Mouse (Mus musculus): Measurements from ENCODE around the gene Nbeal2. TPM values are rescaled to one million over a fixed set of nuclear protein-coding genes. Genes with fewer than 3 reads are reported as not detected.

Nbeal2 gene
- total and polyA plus RNA-seq, 3 experiments, result 3.2 to 19.7 (median 8.4) TPM

DNA sequence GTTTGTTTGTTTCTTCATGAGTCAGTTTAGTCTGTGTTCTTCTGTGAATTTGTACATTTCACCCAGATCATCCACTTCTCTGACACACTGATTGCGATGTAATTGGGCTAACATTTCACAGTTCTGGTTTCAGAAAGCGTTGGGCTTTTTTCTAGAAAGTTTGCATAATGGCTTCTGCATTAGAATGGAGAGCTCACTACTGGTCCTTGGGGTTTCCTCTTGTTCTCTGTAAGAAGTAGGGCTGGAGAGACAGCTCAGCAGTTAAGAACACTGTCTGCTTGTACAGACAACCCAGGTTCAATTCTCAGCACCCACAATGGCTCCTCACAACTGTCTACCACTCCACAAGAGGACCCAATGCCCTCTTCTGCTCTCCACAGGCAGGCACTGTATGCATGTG, 6.2 kb upstream of the Nbeal2 start:
- peaks cover 0 to 11% of the 10 kb centered on the region in 2 experiments for H3K36me3 ChIP-seq (replicated peaks in 1 of 2; ENCODE audit: control insufficient read depth in 1 of 2, insufficient read depth in 1 of 2, low read length in 1 of 2)
- H3K27me3 ChIP-seq (replicated peaks), result no peaks in the 10 kb centered on the region
- TF ChIP-seq ZNF384 (IDR thresholded peaks at IDR 0.05; ENCODE audit: low read depth, low read length) (peak; percentile 60), CHD2 (IDR thresholded peaks at IDR 0.05; ENCODE audit: low read length) (no peak), TBP (conservative IDR thresholded peaks at IDR 0.05; ENCODE audit: low read depth, low read length) (0 out of 2 replicates have a peak, but pooled peaks have one; percentile 62)
- no peaks in the 10 kb centered on the region for H3K9me3 ChIP-seq (replicated peaks; ENCODE audit: low read length)
- peaks cover 19 to 74% of the 10 kb centered on the region in 2 experiments for H3K4me1 ChIP-seq (ENCODE audit: control insufficient read depth in 1 of 2, insufficient read depth in 2 of 2)
- no peak overlapping the region for H3K4me3 ChIP-seq (replicated peaks in 1 of 3; ENCODE audit: low read depth in 2 of 3, low read length in 2 of 3, poor library complexity in 1 of 3)
- peak overlapping the region; percentile 66 for H3K27ac ChIP-seq (ENCODE audit: insufficient read depth, low read depth)
- dilution Hi-C loops (cut with MboI; ENCODE audit: extremely low pct_ligation_motif_present, extremely low pct_unique_long_range_greater_than_20kb, low sequenced_read_pairs) (no loop called here), in situ Hi-C loops (cut with MboI; ENCODE audit: low pct_ligation_motif_present, low pct_unique_long_range_greater_than_20kb, low sequenced_read_pairs) (no loop called here)
- DNase-seq (ENCODE audit: extremely low read depth), result no peak
- H3K79me2 ChIP-seq (replicated peaks; ENCODE audit: control insufficient read depth, extremely low read depth, insufficient read depth, poor library complexity, severe bottlenecking), result peaks cover 63% of the 10 kb centered on the region
- peak overlapping the region; percentile 13; the same call in 1 of the 2 replicates for H3K9ac ChIP-seq (ENCODE audit: insufficient read depth, low read depth)
- H3K4me2 ChIP-seq (ENCODE audit: insufficient read depth, low read depth, poor library complexity, severe bottlenecking), result peak overlapping the region; percentile 19

DNA sequence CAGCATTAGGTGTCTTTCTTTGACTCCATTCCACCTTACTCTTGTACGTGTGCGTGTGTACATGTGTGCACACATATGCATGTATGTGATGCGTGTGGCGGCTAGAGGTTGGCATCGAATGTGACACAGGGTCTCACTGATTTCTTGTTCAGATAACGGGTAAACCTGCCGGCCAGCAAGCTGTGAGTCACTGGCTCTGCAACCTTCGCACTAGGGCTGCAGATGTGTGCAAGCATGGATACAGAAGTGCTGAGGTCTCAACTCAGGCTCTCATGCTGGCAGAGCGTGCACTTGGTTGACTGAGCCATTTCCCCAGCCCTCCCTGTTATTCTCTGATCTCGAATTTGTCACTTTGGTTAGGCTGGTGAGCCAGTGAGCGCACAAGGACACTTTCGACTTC, 5.6 kb upstream of the Nbeal2 start:
- Histone ChIP-seq H3K4me3 (replicated peaks in 1 of 3; ENCODE audit: low read depth in 2 of 3, low read length in 2 of 3, poor library complexity in 1 of 3) (no peak overlapping the region), H3K9me3 (replicated peaks; ENCODE audit: low read length) (no peaks in the 10 kb centered on the region), H3K4me1 (ENCODE audit: control insufficient read depth in 1 of 2, insufficient read depth in 2 of 2) (peaks cover 23 to 74% of the 10 kb centered on the region in 2 experiments), H3K9ac (ENCODE audit: insufficient read depth, low read depth) (no peak overlapping the region), H3K27me3 (replicated peaks) (no peaks in the 10 kb centered on the region), H3K27ac (ENCODE audit: insufficient read depth, low read depth) (peak overlapping the region; percentile 11; the same call in 1 of the 2 replicates), H3K79me2 (replicated peaks; ENCODE audit: control insufficient read depth, extremely low read depth, insufficient read depth, poor library complexity, severe bottlenecking) (peaks cover 57% of the 10 kb centered on the region), H3K36me3 (replicated peaks in 1 of 2; ENCODE audit: control insufficient read depth in 1 of 2, insufficient read depth in 1 of 2, low read length in 1 of 2) (peaks cover 0 to 11% of the 10 kb centered on the region in 2 experiments), H3K4me2 (ENCODE audit: insufficient read depth, low read depth, poor library complexity, severe bottlenecking) (no peak overlapping the region)
- in situ Hi-C loops (cut with MboI; ENCODE audit: low pct_ligation_motif_present, low pct_unique_long_range_greater_than_20kb, low sequenced_read_pairs), result no loop called here
- dilution Hi-C loops (cut with MboI; ENCODE audit: extremely low pct_ligation_motif_present, extremely low pct_unique_long_range_greater_than_20kb, low sequenced_read_pairs), result no loop called here
- no peak for TF ChIP-seq NRF1 (IDR thresholded peaks at IDR 0.05; ENCODE audit: low read depth, low read length)
- TF ChIP-seq MYC (IDR thresholded peaks at IDR 0.05; ENCODE audit: low read depth, low read length), result no peak
- TF ChIP-seq USF1 (IDR thresholded peaks at IDR 0.05; ENCODE audit: low read depth, low read length), result no peak
- no peak for TF ChIP-seq POLR2A (IDR thresholded peaks at IDR 0.05; ENCODE audit: low read depth, low read length)
- no peak for TF ChIP-seq TCF12 (IDR thresholded peaks at IDR 0.05; ENCODE audit: low read depth, low read length)
- TF ChIP-seq MXI1 (IDR thresholded peaks at IDR 0.05; ENCODE audit: low read depth, low read length), result no peak
- no peak for DNase-seq (ENCODE audit: extremely low read depth)

DNA sequence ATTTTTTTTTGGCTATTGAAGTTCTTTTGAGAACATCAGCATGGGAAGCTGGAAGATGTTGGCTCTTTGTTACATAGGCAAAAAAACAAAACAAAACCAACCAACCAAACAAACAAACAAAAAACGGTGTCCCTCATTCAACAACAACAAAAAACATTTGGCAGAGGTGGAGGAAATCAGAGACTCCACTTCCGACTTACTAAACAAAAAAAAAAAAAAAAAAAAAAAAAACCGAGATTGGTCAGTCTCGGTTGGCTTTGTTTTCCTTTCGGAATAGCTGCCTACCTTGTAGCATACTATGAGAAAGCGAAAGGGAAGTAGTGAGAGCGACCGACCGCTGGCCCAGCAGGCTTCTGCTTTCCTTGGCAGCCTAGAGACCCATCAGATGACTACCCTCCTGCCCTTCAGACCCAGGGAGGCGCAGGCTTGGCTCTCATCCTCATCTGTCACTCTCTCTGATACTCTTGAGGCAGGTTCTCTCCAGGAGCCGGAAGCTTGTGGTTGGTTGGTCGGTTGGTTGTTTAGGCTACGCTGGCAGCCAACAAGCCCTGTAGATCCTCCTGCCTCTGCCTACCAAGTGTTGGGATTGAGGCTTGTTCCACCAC, 3.6 kb upstream of the Nbeal2 start:
- peak overlapping the region; percentile 67 to 80 (median 69) for H3K4me3 ChIP-seq (replicated peaks in 1 of 3; ENCODE audit: low read depth in 2 of 3, low read length in 2 of 3, poor library complexity in 1 of 3)
- H3K9me3 ChIP-seq (replicated peaks; ENCODE audit: low read length), result no peaks in the 10 kb centered on the region
- peak overlapping the region; percentile 80 for H3K27ac ChIP-seq (ENCODE audit: insufficient read depth, low read depth)
- peak overlapping the region; percentile 85 for H3K9ac ChIP-seq (ENCODE audit: insufficient read depth, low read depth)
- peak; percentile 62 for DNase-seq (ENCODE audit: extremely low read depth)
- peaks cover 25 to 72% of the 10 kb centered on the region in 2 experiments for H3K4me1 ChIP-seq (ENCODE audit: control insufficient read depth in 1 of 2, insufficient read depth in 2 of 2)
- H3K4me2 ChIP-seq (ENCODE audit: insufficient read depth, low read depth, poor library complexity, severe bottlenecking), result peak overlapping the region; percentile 71; the same call in 1 of the 2 replicates
- in situ Hi-C loops (cut with MboI; ENCODE audit: low pct_ligation_motif_present, low pct_unique_long_range_greater_than_20kb, low sequenced_read_pairs), result no loop called here
- H3K79me2 ChIP-seq (replicated peaks; ENCODE audit: control insufficient read depth, extremely low read depth, insufficient read depth, poor library complexity, severe bottlenecking), result peaks cover 44% of the 10 kb centered on the region
- dilution Hi-C loops (cut with MboI; ENCODE audit: extremely low pct_ligation_motif_present, extremely low pct_unique_long_range_greater_than_20kb, low sequenced_read_pairs), result no loop called here
- H3K27me3 ChIP-seq (replicated peaks), result no peaks in the 10 kb centered on the region
- H3K36me3 ChIP-seq (replicated peaks in 1 of 2; ENCODE audit: control insufficient read depth in 1 of 2, insufficient read depth in 1 of 2, low read length in 1 of 2), result peaks cover 0 to 11% of the 10 kb centered on the region in 2 experiments
- TF ChIP-seq ZKSCAN1 (IDR thresholded peaks at IDR 0.05; ENCODE audit: borderline replicate concordance, low read depth, low read length) (no peak), CHD1 (IDR thresholded peaks at IDR 0.05; ENCODE audit: low read depth, low read length) (0 out of 2 replicates have a peak, but pooled peaks have one; percentile 56), POLR2A (IDR thresholded peaks at IDR 0.05; ENCODE audit: low read depth, low read length) (no peak), CHD2 (IDR thresholded peaks at IDR 0.05; ENCODE audit: low read length) (no peak), MAX (IDR thresholded peaks at IDR 0.05; ENCODE audit: low read length) (no peak), USF1 (IDR thresholded peaks at IDR 0.05; ENCODE audit: low read depth, low read length) (no peak), EP300 (IDR thresholded peaks at IDR 0.05; ENCODE audit: low read length) (peak; percentile 30; the same call in 1 of the 2 replicates), IRF4 (IDR thresholded peaks at IDR 0.05; ENCODE audit: low read depth, low read length) (peak; percentile 27; the same call in 1 of the 2 replicates), NELFE (IDR thresholded peaks at IDR 0.05; ENCODE audit: low read depth, low read length) (no peak), JUN (IDR thresholded peaks at IDR 0.05; ENCODE audit: insufficient read depth, low read depth, low read length) (no peak), ZNF384 (IDR thresholded peaks at IDR 0.05; ENCODE audit: low read depth, low read length) (peak; percentile 94), NRF1 (IDR thresholded peaks at IDR 0.05; ENCODE audit: low read depth, low read length) (peak; percentile 34; the same call in 1 of the 2 replicates), TBP (conservative IDR thresholded peaks at IDR 0.05; ENCODE audit: low read depth, low read length) (no peak), ELF1 (IDR thresholded peaks at IDR 0.05; ENCODE audit: low read depth, low read length) (peak; percentile 20; the same call in 1 of the 2 replicates), RAD21 (IDR thresholded peaks at IDR 0.05; ENCODE audit: low read depth, low read length) (no peak), SIN3A (IDR thresholded peaks at IDR 0.05; ENCODE audit: low read length) (peak; percentile 53; the same call in 1 of the 2 replicates), CTCF (conservative IDR thresholded peaks at IDR 0.05 in 1 of 2, IDR thresholded peaks at IDR 0.05 in 1 of 2; ENCODE audit: low read depth in 2 of 2, low read length in 2 of 2) (no peak), MEF2A (IDR thresholded peaks at IDR 0.05; ENCODE audit: borderline replicate concordance, low read depth, low read length) (0 out of 2 replicates have a peak, but pooled peaks have one; percentile 14), HCFC1 (IDR thresholded peaks at IDR 0.05; ENCODE audit: low read depth, low read length) (no peak), UBTF (IDR thresholded peaks at IDR 0.05; ENCODE audit: low read depth, low read length) (no peak), MAZ (IDR thresholded peaks at IDR 0.05; ENCODE audit: low read depth, low read length) (no peak)
